Mouse (Mus musculus) cortical plate, adult 2 months (tissue): ENCODE data around the gene Snrnp40. TPM values are rescaled to one million over a fixed set of nuclear protein-coding genes. Genes with fewer than 3 reads are reported as not detected.

Experiments
- H3K27ac ChIP-seq: fragments of 200-500 bp; 2 replicates; pipeline ENCODE4 v1.5.1; 2012; ENCODE audit warnings: low read length, control low read depth, inconsistent platforms; ENCODE audit not compliant: insufficient read depth
- H3K4me1 ChIP-seq: fragments of 200-500 bp; 2 replicates; pipeline ENCODE4 v1.6.1; 2011; ENCODE audit warnings: low read length; ENCODE audit not compliant: control insufficient read depth, insufficient read depth
- H3K4me3 ChIP-seq: fragments of 200-500 bp; 2 replicates; pipeline ENCODE4 v1.5.1; 2011; ENCODE audit warnings: mild to moderate bottlenecking, low read length, control low read depth; ENCODE audit not compliant: insufficient read depth
- CTCF ChIP-seq: fragments of 200-500 bp; IDR thresholded peaks from 2 replicates; pipeline ENCODE4 v1.5.1; 2011; ENCODE audit warnings: mild to moderate bottlenecking, control low read depth, low read length; ENCODE audit not compliant: insufficient read depth; ENCODE audit errors: extremely low read depth
- POLR2A ChIP-seq: fragments of 200-500 bp; IDR thresholded peaks from 2 replicates; pipeline ENCODE4 v1.6.1; 2011; ENCODE audit warnings: mild to moderate bottlenecking, low read length, control low read depth; ENCODE audit not compliant: insufficient read depth; ENCODE audit errors: extremely low read depth
- polyA plus RNA-seq: library from polyadenylated mRNA; depleted of rRNA; stranded (reverse); fragments of >200 nt; gene quantifications from 2 replicates; pipeline ENCODE4 v1.2.3, GENCODE M21; 2012; rRNA removed

Snrnp40 gene
- polyA plus RNA-seq, 1 experiment, result 32.6 TPM

GRCm38 (mm10) chr4:130376675-130377074, 16.7 kb downstream of the Snrnp40 start:
- no peak overlapping the region for H3K27ac ChIP-seq

GRCm38 (mm10) chr4:130377500-130377899, 17.6 kb downstream of the Snrnp40 start:
- no peak overlapping the region for H3K27ac ChIP-seq
- peaks cover 4% of the 10 kb centered on the region for H3K4me1 ChIP-seq
- TF ChIP-seq CTCF (peak; percentile 51; the same call in 1 of the 2 replicates), POLR2A (no peak)
- no peak overlapping the region for H3K4me3 ChIP-seq

More at GRCm38 (mm10) chr4:130376675-130377074, 16.7 kb downstream of the Snrnp40 start:
- Histone ChIP-seq H3K4me3 (no peak overlapping the region), H3K4me1 (peaks cover 4% of the 10 kb centered on the region)
- TF ChIP-seq CTCF, result 0 out of 2 replicates have a peak, but pooled peaks have one; percentile 5
- no peak for TF ChIP-seq POLR2A

DNA sequence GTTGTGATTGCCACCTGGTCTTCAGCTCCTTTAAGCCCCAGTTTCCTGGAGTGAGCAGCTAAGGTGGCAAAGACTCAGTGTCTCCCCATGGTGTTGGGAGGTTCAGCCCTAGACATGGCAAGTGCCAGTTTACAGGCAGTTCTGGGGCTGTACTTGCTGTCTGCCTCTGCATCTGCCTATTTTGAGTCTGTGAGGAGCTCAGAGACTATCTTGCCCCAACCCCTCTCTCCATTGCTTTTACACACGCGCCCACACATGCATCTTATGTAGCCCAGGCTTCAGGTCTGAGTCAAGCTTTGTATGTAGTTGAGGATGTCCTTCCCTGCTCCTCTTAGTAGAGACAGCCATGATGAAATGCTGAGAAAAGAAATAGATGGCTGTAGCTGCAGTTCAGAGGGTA, 19.2 kb downstream of the Snrnp40 start:
- peaks cover 4% of the 10 kb centered on the region for H3K4me1 ChIP-seq
- H3K4me3 ChIP-seq, result no peak overlapping the region
- no peak overlapping the region for H3K27ac ChIP-seq
- TF ChIP-seq POLR2A (no peak), CTCF (no peak)

GRCm38 (mm10) chr4:130380418-130380817, 20.5 kb downstream of the Snrnp40 start:
- Histone ChIP-seq H3K27ac (no peak overlapping the region), H3K4me1 (peaks cover 4% of the 10 kb centered on the region), H3K4me3 (no peak overlapping the region)
- TF ChIP-seq CTCF, result no peak
- no peak for TF ChIP-seq POLR2A

DNA sequence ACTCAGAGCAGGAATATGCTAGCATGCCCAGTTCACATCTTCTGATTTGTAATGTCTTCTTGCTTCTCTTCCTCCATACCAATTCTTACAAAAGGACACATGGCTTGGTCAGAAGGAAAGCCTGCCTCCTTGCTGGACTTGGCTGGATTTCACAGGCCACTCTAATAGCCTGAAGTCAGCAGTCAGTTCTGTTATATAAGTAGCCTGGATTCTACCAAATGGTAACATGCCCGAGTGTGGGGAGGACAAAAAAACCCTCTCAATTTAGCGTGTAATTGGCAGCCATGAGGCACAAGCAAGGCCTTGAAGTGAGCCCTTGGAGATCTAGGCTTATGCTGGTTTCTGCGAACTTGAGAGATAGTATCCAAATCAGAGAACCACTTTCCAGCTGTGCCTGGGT, 27.3 kb downstream of the Snrnp40 start:
- Histone ChIP-seq H3K4me3 (no peak overlapping the region), H3K4me1 (no peaks in the 10 kb centered on the region), H3K27ac (no peak overlapping the region)
- TF ChIP-seq POLR2A, result no peak
- no peak for TF ChIP-seq CTCF

DNA sequence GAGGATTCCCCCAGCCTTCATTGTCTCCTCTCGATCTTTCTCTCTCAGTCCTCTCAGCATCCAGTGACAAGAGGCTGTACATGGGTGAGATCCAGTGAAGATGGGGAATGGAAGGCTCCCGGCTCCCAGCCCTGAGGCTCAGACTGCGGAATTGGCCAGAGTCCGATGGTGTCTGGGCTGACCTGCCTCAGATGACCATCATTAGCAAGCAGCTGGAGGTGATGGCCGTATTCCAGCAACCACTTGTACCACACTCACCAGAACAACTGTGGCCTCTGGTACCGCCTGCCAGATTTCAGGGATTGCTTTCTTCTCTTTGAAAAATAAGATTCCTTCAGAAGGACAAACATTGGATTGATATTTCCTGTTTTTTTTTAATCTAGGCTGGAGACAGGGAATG, 29.6 kb downstream of the Snrnp40 start:
- no peak for TF ChIP-seq POLR2A
- no peak for TF ChIP-seq CTCF
- Histone ChIP-seq H3K27ac (no peak overlapping the region), H3K4me1 (no peaks in the 10 kb centered on the region), H3K4me3 (no peak overlapping the region)

DNA sequence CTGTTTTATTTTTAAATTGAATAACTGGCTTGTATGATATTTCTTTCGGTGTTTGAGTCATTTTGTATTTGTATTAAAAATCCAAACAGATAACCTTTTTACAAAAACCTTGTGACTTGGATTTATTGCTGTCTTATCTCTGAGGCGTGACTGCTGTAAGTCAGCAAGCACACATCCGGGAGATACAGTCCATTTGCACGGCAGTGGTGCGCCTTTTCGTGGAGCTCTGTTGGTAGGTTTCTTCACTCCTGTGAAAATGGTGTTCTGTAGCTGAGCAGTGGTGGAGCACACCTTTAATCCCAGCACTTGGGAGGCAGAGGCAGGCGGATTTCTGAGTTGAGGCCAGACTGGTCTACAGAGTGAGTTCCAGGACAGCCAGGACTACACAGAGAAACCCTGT, 30.0 kb downstream of the Snrnp40 start:
- no peaks in the 10 kb centered on the region for H3K4me1 ChIP-seq
- no peak overlapping the region for H3K4me3 ChIP-seq
- no peak overlapping the region for H3K27ac ChIP-seq
- TF ChIP-seq CTCF, result no peak
- TF ChIP-seq POLR2A, result no peak

DNA sequence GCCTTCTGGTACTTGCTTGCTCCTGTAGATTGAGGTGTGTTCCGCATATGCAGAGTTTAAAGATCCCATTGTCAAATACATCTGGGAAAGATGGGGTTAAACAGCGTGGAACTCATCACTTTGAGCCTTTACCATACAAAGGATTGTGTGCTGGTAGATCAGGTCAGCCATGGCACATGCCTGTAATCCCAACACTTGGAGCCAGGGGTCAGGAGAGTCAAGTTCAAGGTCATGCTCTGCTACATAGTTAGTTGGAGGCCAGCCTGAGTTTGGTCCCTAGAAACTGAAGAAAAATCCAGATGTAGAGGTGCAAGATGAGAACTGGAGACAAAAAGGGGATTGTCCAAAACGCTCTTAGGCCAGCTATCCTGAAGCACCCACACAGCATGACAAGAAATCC, 31.3 kb downstream of the Snrnp40 start:
- Histone ChIP-seq H3K27ac (no peak overlapping the region), H3K4me1 (no peaks in the 10 kb centered on the region), H3K4me3 (no peak overlapping the region)
- TF ChIP-seq POLR2A (no peak), CTCF (0 out of 2 replicates have a peak, but pooled peaks have one; percentile 15)

Other genes with a start within 250 kb of the Snrnp40 start
- 3.9 and 4.5 TPM in 2 replicates for gene Hcrtr1, start 220.8 kb upstream of the Snrnp40 start, polyA plus RNA-seq
- gene Tinagl1, start 185.0 kb upstream of the Snrnp40 start, polyA plus RNA-seq, result 14.1 and 14.5 TPM in 2 replicates
- not detected in 2 replicates for gene Gm853, start 137.7 kb upstream of the Snrnp40 start, polyA plus RNA-seq
- 9.0 and 10.5 TPM in 2 replicates for gene Serinc2, start 80.9 kb upstream of the Snrnp40 start, polyA plus RNA-seq
- 308 and 316 TPM in 2 replicates for gene Fabp3, start 51.5 kb upstream of the Snrnp40 start, polyA plus RNA-seq
- 0.90 and 2.4 TPM in 2 replicates for gene Gm10570, start 51.5 kb upstream of the Snrnp40 start, polyA plus RNA-seq
- 77.8 and 84.7 TPM in 2 replicates for gene Zcchc17, start 189 bp upstream of the Snrnp40 start, polyA plus RNA-seq
- 40.5 and 42.0 TPM in 2 replicates for gene Nkain1, start 214.0 kb downstream of the Snrnp40 start, polyA plus RNA-seq